Mouse (Mus musculus) embryonic stem cell, embryonic (primary cell): ENCODE measurements around the gene Rer1.

Experiments
- CTCF ChIA-PET, 4 experiments: fragments of 300-600 bp in 2 of 4; fragments of 350-600 bp in 2 of 4; sonication (Branson Sonifier 250); formaldehyde crosslinking; loops; one replicate each; lab custom pipeline; 2022; ENCODE audit warnings: inconsistent platforms in 2 of 4; lab: Charles Lee
- POLR2A ChIA-PET, 4 experiments: fragments of 300-600 bp in 2 of 4; fragments of 350-600 bp in 2 of 4; sonication (Branson Sonifier 250); formaldehyde crosslinking; loops; one replicate each; lab custom pipeline; 2022; ENCODE audit warnings: antibody characterized with exemption in 4 of 4, inconsistent platforms in 1 of 4; lab: Charles Lee

The Rer1 gene

DNA sequence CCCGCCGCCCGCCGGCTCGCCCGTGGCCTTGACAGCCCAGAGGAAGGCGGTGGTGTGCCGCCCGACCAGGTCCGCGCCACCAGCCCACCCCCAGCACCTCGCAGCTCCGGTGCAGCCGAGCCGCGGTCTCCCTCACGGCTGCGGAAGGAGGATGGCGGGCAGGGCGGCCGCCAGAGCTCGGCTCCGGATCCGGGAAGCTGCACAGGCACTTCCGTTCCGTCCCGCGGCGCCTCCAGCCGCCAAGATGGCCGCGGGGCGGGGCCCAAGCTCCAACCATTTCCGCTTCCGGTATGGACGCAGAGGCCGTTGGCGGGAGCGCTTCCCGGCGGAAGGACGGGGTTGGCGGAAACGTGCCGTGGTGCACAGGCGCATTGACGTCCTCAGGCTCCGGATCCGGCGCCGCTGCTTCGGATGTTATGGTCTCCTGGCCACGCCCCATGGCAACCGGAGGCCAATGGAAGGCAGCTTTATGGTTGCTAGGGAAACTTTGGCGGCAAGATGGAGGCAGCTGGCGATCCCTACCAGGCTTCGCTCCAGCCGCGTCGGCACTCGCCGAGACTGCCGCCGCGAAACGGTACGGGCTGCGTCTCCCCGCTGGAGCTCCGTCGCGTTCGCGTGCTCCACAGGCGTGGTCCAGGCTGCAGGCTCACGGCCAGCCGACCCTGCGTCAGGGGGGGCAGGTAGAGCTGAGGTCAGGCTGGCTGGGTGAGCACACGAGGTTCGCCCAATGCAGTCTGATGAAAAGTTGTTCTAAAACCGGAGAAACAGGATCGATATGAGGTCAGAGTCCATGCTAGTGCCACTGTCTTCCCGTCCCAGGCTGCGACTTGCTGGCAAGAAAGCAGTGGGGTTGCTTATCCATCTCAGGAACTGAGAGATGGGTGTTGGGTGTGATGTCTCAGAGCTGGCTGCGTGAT lies at the start of gene Rer1, which contains the start of gene Morn1:
Gene Rer1, minus strand, starts transcription at position 275 of the 917 bp plus-strand sequence.
Gene Morn1, plus strand, starts transcription at position 470 of the 917 bp plus-strand sequence.
- CTCF ChIA-PET = interaction anchor here (0.6 to 2.1 kb wide), 24 partner anchors 8 to 249 kb away, joined by 3 to 16 read pairs (median 4); partner anchors contain the start of genes Faap20 (in 4 of the 4), Pex10 (in 2 of the 4) and Ttc34 (in 1 of the 4)
- POLR2A ChIA-PET = interaction anchor here (0.5 to 3.5 kb wide), 57 partner anchors 8 to 926 kb away, joined by 3 to 17 read pairs (median 4); partner anchors contain the start of genes Faap20 (in 3 of the 4), Pex10 (in 3 of the 4), Fam213b (in 2 of the 4) and Mib2 (in 1 of the 4)

DNA sequence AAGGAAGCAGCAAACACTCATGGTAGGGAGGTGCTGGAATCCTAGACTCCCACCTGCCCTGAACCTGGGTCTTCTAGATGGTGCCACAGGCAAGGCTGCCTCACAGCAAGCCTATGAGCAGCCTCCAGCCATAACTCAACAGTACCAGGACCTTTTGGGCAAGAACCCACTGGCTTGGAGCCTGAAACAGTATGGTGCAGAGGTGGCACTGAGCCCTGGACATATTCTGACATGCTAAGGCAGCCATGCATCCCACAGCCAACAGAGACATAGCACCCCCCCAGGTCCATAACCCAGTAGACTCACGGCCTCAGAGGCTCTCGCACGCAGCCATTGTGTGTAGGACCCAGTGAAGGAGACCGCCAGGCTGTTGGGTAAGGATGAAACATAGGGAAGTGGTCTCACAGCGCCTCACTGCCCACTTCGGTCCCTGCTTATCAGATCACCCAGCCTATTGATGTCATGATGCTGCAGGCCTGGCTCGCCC lies 48.5 kb upstream of the Rer1 start:
- POLR2A ChIA-PET = interaction anchor here in 2 of 4 experiments (0.9 to 2.5 kb wide), 4 partner anchors 20 to 115 kb away, joined by 3 to 7 read pairs (median 4); partner anchors contain the start of gene Faap20 (in 1 of the 2)
- CTCF ChIA-PET = interaction anchor here in 1 of 4 experiments (0.6 kb wide), 1 partner anchor 115 kb away, joined by 3 read pairs; no protein-coding TSS in a partner anchor

DNA sequence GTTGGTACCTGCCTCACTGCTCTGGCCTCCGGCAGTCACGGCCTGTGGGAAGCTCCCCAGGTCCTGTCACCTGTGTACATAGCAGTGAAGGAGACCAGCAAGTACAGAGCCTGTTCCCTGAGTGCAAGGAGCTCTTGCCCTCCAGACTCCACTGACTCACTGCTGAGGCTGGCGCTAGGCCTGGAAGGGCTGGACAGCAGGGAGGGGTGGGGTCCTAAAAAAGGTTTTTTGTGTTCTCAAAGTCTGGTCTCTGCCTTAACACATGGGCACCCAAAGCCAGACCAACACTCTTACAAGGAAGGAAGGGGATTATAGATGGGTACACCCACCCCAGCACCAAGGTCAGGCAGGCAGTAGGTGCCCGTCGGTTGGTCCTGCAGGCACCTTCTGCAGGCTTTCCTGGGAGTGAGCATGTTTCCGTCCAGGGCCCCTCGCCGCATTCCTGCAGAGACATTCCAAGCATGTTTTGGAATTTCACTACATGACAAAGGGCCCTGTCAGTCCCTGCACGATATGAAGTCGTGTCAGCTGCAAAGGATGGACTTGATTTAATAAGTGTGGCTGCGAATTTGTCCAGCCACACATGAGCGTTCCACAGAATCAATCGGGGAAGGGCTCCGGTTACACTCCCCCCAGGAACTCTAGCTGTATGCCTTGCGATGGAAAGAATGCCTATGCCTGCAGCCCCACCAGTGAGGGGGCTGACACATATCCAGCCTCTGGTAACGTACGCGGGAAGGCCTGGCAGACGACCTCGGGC lies 47.7 kb upstream of the Rer1 start:
- POLR2A ChIA-PET = interaction anchor here in 3 of 4 experiments (0.9 to 2.5 kb wide), 8 partner anchors 9 to 115 kb away, joined by 3 to 7 read pairs (median 3); partner anchors contain the start of gene Faap20 (in 1 of the 3)

DNA sequence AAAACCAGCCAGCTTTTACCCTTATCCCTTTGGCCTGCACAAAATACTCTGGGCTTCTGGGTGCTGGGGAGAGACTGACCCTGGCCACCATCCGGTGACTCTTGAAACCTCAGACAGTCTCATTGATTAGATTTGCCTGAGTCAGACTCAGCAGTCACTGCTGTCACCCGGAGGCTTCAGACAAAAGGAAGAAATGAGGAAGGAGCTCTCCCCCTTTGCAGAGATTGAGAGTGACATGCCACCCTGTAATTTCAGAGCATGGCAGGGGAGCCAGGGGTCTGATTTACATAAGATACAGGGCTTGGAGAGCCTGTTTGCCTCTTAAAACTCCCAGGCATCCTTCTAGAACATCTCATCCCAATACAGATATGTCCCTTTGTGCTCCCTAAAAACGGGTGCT lies 47.0 kb upstream of the Rer1 start:
- CTCF ChIA-PET = interaction anchor here in 2 of 4 experiments (0.9 to 1.3 kb wide), 2 partner anchors 41 to 116 kb away, joined by 3 read pairs; no protein-coding TSS in a partner anchor

More for the DNA sequence above, 47.7 kb upstream of the Rer1 start:
- CTCF ChIA-PET = interaction anchor here in 2 of 4 experiments (0.9 to 1.3 kb wide), 2 partner anchors 41 to 115 kb away, joined by 3 read pairs; no protein-coding TSS in a partner anchor

DNA sequence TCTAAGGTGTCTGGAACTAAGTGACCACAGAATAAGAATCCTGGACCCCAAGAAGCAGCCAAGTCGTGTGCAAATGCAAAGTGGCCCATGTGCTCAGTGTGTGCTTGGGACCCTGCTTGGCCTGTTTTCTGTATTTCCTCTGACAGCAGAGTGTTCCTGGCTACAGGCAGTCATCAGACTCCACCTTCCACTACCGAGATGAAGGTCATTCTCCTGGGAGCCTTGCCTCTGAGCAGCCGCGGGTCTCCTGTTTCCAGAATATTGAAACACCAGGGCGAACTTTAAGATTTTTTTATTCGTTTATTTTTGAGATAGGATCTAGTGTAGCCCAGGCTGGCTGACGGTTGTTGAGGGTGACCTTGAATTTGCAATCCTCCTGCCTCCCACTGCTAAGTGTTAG lies 44.4 kb upstream of the Rer1 start:
- POLR2A ChIA-PET = interaction anchor here in 2 of 4 experiments (0.7 to 1.4 kb wide), 6 partner anchors 12 to 105 kb away, joined by 3 to 4 read pairs (median 3); no protein-coding TSS in a partner anchor
- CTCF ChIA-PET = interaction anchor here in 3 of 4 experiments (0.6 to 1.5 kb wide), 5 partner anchors 10 to 1392 kb away, joined by 3 to 8 read pairs (median 3); partner anchors contain the start of genes Faap20 (in 1 of the 3) and Ski (in 1 of the 3)

More for the DNA sequence above, 47.0 kb upstream of the Rer1 start:
- POLR2A ChIA-PET = interaction anchor here in 2 of 4 experiments (1.0 to 2.5 kb wide), 6 partner anchors 10 to 116 kb away, joined by 3 to 7 read pairs (median 3); partner anchors contain the start of gene Faap20 (in 1 of the 2)

DNA sequence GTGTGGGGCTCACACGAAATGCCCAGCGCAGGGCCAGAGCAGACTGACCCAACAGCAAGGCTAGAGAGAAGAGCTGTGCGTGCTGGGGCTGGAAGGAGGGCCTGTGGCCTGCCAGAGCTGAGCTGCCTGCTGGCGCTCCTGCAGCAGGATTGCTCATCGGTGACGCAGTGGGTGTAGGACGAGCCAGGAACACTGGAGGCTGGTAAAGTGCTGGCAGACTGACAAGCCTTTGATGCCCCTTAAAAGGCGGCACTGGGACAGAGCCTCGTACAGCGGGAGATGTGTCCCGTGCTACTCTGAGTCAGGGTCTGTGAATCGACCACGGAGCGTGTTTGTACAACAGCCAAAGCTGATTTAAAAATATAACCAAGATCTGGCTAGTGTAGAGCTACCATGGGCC lies 43.8 kb upstream of the Rer1 start:
- ChIA-PET POLR2A (interaction anchor here in 2 of 4 experiments (0.7 to 1.9 kb wide), 7 partner anchors 13 to 106 kb away, joined by 3 to 8 read pairs (median 3); no protein-coding TSS in a partner anchor), CTCF (interaction anchor here in 3 of 4 experiments (0.6 to 1.9 kb wide), 7 partner anchors 10 to 1392 kb away, joined by 3 to 8 read pairs (median 6); partner anchors contain the start of genes Faap20 (in 2 of the 3) and Ski (in 1 of the 3))

DNA sequence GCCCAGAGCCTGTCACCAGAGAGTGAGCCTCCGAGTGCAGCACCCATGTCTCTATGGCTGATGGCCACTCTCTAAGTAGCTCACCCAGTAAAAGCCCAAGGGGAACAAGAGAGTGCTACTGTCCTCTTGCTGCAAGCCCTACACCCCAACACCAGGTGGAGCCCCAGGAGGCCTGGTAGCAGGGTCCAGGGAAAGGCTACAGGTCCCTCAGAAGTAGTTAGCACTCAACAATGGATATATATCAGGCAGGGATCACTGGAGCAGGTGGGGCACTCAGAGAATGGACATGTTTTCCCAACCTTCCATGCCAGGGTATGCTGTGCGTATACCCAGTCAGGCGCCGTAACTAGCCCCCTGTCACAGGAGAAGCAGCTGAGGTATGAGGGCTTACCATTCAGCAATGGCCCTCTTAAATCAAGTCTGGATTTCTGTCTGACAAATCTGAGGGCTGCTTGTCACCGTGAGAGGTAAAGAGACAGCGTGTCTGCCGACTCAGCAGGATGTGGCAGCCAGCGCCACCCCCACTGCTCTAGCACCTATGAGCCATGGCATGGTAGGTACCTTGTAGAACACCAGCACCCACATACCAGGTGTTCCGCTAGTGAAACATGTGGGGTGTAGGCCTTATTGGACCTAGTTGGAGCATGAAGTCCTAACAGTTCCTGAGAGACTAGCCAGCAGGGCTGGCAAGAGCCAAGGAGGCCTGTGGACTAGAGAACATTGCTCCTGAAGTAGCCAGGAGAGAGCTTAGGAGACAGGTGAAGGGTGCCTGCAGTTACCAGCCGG lies 43.1 kb upstream of the Rer1 start:
- ChIA-PET CTCF (interaction anchor here in 3 of 4 experiments (0.6 to 1.9 kb wide), 6 partner anchors 21 to 120 kb away, joined by 3 to 8 read pairs (median 4); partner anchors contain the start of genes Faap20 (in 1 of the 3) and Ski (in 1 of the 3)), POLR2A (interaction anchor here in 2 of 4 experiments (0.8 to 1.9 kb wide), 6 partner anchors 14 to 106 kb away, joined by 3 to 8 read pairs (median 4); no protein-coding TSS in a partner anchor)

DNA sequence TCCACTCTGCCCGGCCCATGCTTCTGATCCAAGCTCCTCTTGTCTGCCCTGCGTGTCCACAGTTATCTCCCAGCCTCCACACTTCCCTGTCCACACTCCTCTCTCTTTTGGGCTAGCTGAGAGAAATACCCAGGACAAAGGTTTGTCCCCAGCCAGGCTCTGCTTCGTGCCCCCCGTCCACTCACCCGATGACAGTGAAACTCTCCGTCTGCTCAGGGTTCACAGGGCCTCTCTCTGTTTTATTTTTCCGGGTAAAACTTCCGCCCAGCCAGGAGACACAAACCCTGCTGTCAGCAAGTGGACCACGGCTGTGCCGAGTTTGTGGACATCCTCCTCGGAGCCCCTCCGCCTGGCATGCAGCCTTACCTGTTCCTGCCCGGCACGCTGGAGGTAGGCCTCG lies 42.2 kb upstream of the Rer1 start:
- ChIA-PET POLR2A (interaction anchor here in 2 of 4 experiments (1.3 to 1.9 kb wide), 2 partner anchors 9 to 35 kb away, joined by 5 to 8 read pairs; no protein-coding TSS in a partner anchor), CTCF (interaction anchor here in 3 of 4 experiments (0.6 to 1.9 kb wide), 4 partner anchors 70 to 121 kb away, joined by 3 to 8 read pairs (median 4); partner anchors contain the start of gene Faap20 (in 1 of the 3))

DNA sequence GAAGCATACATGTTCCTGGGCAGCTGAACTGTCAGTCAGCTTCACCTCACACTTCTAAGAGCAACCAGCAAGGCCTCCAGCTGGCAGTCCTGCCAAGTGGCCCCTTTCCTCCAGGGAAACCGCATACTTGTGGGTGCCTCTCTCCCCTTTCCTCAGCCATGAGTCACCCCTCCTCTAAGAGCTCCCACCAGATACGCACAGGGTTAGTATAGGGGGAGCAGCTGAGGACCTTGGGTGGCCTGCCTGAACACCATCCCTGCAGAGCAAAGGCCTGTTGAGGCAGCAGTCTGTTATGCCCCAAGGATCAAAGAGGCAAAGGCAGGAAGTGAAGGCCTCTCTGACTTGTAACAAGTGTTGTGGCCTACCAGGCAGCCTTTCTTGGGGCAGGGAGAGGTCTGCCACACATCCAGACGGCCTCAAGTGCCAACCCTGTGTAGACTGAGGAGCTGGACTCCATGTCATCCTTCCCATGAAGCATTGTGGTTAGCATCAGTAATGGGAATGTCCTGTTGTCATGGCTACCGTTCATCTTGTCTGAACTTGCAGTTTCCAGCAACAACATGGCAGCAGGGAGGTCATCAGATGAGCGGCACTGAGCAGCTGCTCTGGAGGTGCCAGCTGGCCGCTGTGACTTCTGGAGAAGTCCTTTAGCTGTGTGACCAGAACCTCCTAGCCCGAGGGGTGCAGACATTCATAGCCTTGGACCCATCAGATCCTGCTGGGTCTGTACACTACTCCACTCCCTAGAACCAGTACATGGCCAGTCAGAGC lies 40.6 kb upstream of the Rer1 start:
- ChIA-PET POLR2A (interaction anchor here in 3 of 4 experiments (0.7 to 1.5 kb wide), 4 partner anchors 11 to 40 kb away, joined by 3 to 5 read pairs (median 4); no protein-coding TSS in a partner anchor), CTCF (interaction anchor here in 1 of 4 experiments (0.5 kb wide), 1 partner anchor 23 kb away, joined by 4 read pairs; no protein-coding TSS in a partner anchor)

DNA sequence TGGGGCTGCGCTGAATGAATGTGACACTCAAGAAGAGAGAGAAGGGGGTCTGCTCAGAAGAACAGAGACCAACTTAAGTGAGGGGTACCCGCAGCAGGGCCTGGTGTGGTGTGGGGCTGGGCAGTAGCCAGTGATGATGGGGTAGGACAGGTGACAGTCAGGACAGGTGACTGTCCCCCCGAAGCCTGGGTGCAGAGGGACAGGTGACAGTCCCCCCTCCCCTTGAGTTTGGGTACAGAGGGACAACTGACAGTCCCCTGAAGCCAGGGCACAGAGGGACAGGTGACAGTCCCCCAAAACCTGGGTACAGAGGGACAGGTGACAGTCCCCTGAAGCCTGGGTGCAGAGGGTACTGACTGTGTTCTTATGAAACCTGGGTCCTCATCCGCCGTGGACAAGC lies 40.0 kb upstream of the Rer1 start:
- ChIA-PET CTCF (no interaction called here), POLR2A (interaction anchor here in 1 of 4 experiments (0.7 kb wide), 1 partner anchor 41 kb away, joined by 3 read pairs; no protein-coding TSS in a partner anchor)

DNA sequence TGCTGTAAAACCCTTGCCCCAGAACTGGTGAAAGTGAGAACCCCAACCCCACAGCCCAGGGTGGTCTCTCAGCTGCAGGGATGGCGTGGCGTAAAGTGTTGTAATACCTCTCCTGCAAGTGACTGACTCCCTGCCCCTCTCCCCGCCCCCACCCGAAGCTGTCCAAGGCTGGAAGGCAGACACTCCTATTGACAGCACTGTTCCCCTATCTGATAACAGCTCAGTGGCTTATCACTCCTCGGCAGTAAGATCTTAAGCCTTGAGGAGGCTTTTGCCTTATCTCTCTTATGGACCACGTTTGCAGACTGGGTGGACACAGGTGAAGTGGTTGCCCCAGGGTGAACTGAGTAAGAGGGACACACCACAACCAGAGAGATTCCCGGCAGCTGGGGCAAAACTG lies 39.1 kb upstream of the Rer1 start:
- CTCF ChIA-PET = interaction anchor here in 1 of 4 experiments (0.8 to 1.7 kb wide), 4 partner anchors 12 to 31 kb away, joined by 3 to 8 read pairs (median 3); no protein-coding TSS in a partner anchor
- POLR2A ChIA-PET = interaction anchor here in 3 of 4 experiments (0.7 to 2.3 kb wide), 5 partner anchors 9 to 39 kb away, joined by 3 to 13 read pairs (median 3); no protein-coding TSS in a partner anchor

DNA sequence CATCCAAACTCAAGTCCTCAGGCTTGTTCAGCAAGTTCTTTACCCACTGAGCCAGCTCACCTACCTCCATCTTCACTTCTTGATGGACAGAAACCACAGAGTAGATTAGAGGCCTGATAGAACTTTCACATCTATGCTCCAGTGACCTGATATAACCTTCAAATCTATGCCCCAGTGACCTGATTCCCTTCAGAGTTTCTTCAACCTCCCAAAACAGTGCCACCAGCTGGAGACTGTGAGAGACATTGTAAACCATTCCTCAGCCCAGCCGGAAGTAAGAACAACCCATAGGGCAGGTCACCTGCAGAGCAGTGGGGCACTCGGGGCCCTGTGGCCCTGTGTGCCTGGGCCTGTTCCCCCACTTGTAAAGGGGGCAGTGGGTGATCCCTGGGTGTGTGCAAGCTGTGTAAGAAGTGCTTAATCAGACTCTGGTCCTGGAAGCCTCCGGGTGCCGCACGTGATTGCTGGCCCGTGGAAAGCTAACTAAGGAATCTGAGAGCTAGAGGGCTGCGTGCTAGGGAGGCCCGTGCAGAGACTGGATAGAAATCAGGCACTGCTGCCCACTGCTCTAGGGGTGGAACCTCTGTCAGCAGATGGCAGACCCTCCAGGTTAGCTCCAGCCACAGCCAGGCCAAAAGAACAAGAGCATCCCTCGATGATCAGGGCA lies 37.8 kb upstream of the Rer1 start:
- ChIA-PET CTCF (interaction anchor here (0.6 to 1.7 kb wide), 9 partner anchors 16 to 295 kb away, joined by 3 to 9 read pairs (median 3); partner anchors contain the start of gene Faap20 (in 1 of the 4)), POLR2A (interaction anchor here in 3 of 4 experiments (0.6 to 2.3 kb wide), 15 partner anchors 12 to 99 kb away, joined by 3 to 13 read pairs (median 4); partner anchors contain the start of genes Morn1 (in 1 of the 3) and Rer1 (in 1 of the 3))

DNA sequence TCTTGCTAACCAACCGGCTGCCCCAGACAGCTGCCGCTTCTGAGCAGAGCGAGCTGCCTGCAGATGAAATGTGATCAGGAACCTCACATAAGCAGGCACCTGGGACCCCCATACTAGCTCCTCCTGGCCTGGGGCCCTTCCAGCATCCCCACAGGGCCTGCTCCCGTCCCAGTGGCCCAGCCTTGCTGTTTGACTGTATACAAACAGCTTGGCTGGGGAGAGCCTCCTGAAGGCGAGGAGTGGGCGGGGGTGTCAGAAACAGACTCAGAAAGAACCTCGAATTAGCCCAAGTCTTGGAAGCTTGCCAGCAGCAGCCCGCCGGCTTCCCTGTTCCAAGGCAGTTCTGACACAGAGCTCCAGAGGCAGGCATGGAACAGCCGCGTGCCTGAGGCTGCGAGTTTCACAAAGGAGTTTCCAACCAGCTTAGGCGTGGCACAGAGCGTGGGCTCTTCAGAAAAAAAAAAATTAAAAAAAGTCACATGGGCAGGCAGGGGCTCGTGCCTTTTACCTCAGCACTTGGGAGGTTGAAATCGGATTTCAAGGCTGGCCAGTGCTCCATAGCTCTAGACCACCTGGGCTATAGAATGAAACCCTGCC lies 36.4 kb upstream of the Rer1 start:
- CTCF ChIA-PET = interaction anchor here (0.6 to 3.9 kb wide), 14 partner anchors 13 to 1165 kb away, joined by 3 to 14 read pairs (median 3); partner anchors contain the start of gene Faap20 (in 2 of the 4)
- POLR2A ChIA-PET = interaction anchor here (0.6 to 2.0 kb wide), 22 partner anchors 16 to 258 kb away, joined by 3 to 7 read pairs (median 3); partner anchors contain the start of genes Faap20 (in 1 of the 4), Morn1 (in 1 of the 4), Prkcz (in 1 of the 4) and Rer1 (in 1 of the 4)
